Mouse (Mus musculus): ENCODE results near the gene Hipk2. TPM values are rescaled to one million over a fixed set of nuclear protein-coding genes. Genes with fewer than 3 reads are reported as not detected.

Hipk2 gene
- polyA plus RNA-seq, 1 experiment: 16.9 TPM

- H3K27ac ChIP-seq (ENCODE audit: control insufficient read depth, insufficient read depth, low read length): no peak overlapping the region
- no peak overlapping the region for H3K4me3 ChIP-seq (ENCODE audit: control insufficient read depth, insufficient read depth, low read length)
- H3K27me3 ChIP-seq (ENCODE audit: control insufficient read depth, insufficient read depth, low read length): no peaks in the 10 kb centered on the region
- TF ChIP-seq CTCF (IDR thresholded peaks at IDR 0.05; ENCODE audit: borderline replicate concordance, control insufficient read depth, extremely low read depth, insufficient read depth, low read length, poor library complexity) (no peak), POLR2A (IDR thresholded peaks at IDR 0.05; ENCODE audit: control insufficient read depth, extremely low read depth, insufficient read depth, low read length, poor library complexity) (no peak)
- DNase-seq: no peak
- 0 out of 2 replicates have a peak, but pooled peaks cover 3% of the 10 kb centered on the region for H3K4me1 ChIP-seq (replicated peaks; ENCODE audit: control insufficient read depth, insufficient read depth, low read length)
- H3K36me3 ChIP-seq (ENCODE audit: control insufficient read depth, insufficient read depth, low read length): no peaks in the 10 kb centered on the region
- WGBS: 40% methylated on average over 4 of the region's 4 CpGs
Measured at GRCm38 (mm10) chr6:38900073-38900472, 24.1 kb upstream of the Hipk2 start.

GRCm38 (mm10) chr6:38893615-38894014 is 17.6 kb upstream of the Hipk2 start:
- whole genome bisulfite sequencing: 95% methylated on average over 3 of the region's 3 CpGs

DNA sequence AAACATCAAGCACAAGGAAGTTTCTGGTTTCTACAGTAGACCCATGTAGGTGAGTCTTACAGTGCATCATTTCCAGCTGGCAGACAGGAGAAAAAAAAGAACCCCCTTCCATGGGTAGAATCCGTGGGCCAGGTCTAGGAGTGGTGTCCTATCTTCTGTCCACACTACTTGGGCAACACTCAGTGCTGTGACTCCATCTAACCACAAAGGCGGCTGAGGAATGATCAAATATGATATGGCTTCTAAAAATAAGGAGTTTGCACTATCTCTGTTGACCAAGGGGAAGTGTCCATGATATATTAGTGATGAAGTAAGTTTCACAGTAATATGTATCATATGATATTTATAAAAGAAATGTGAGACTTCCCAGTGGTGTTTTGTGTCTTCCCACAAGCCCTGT is 16.1 kb upstream of the Hipk2 start:
- Histone ChIP-seq H3K27me3 (ENCODE audit: control insufficient read depth, insufficient read depth, low read length) (no peaks in the 10 kb centered on the region), H3K4me1 (replicated peaks; ENCODE audit: control insufficient read depth, insufficient read depth, low read length) (no peaks in the 10 kb centered on the region), H3K4me3 (ENCODE audit: control insufficient read depth, insufficient read depth, low read length) (no peak overlapping the region), H3K27ac (ENCODE audit: control insufficient read depth, insufficient read depth, low read length) (no peak overlapping the region), H3K36me3 (ENCODE audit: control insufficient read depth, insufficient read depth, low read length) (no peaks in the 10 kb centered on the region)
- WGBS: 73% methylated on average over 2 of the region's 2 CpGs
- DNase-seq: no peak
- TF ChIP-seq POLR2A (IDR thresholded peaks at IDR 0.05; ENCODE audit: control insufficient read depth, extremely low read depth, insufficient read depth, low read length, poor library complexity): no peak

More at GRCm38 (mm10) chr6:38893615-38894014, 17.6 kb upstream of the Hipk2 start:
- no peak overlapping the region for H3K4me3 ChIP-seq (ENCODE audit: control insufficient read depth, insufficient read depth, low read length)
- no peaks in the 10 kb centered on the region for H3K36me3 ChIP-seq (ENCODE audit: control insufficient read depth, insufficient read depth, low read length)
- no peak overlapping the region for H3K27ac ChIP-seq (ENCODE audit: control insufficient read depth, insufficient read depth, low read length)
- H3K4me1 ChIP-seq (replicated peaks; ENCODE audit: control insufficient read depth, insufficient read depth, low read length): no peaks in the 10 kb centered on the region
- TF ChIP-seq POLR2A (IDR thresholded peaks at IDR 0.05; ENCODE audit: control insufficient read depth, extremely low read depth, insufficient read depth, low read length, poor library complexity): no peak
- H3K27me3 ChIP-seq (ENCODE audit: control insufficient read depth, insufficient read depth, low read length): no peaks in the 10 kb centered on the region
- DNase-seq: no peak

- Histone ChIP-seq H3K36me3 (ENCODE audit: control insufficient read depth, insufficient read depth, low read length) (no peaks in the 10 kb centered on the region), H3K27me3 (ENCODE audit: control insufficient read depth, insufficient read depth, low read length) (no peaks in the 10 kb centered on the region), H3K4me3 (ENCODE audit: control insufficient read depth, insufficient read depth, low read length) (no peak overlapping the region), H3K27ac (ENCODE audit: control insufficient read depth, insufficient read depth, low read length) (no peak overlapping the region), H3K4me1 (replicated peaks; ENCODE audit: control insufficient read depth, insufficient read depth, low read length) (no peaks in the 10 kb centered on the region)
- WGBS: 90% methylated on average over 6 of the region's 6 CpGs
- no peak for DNase-seq
- no peak for TF ChIP-seq POLR2A (IDR thresholded peaks at IDR 0.05; ENCODE audit: control insufficient read depth, extremely low read depth, insufficient read depth, low read length, poor library complexity)
- TF ChIP-seq CTCF (IDR thresholded peaks at IDR 0.05; ENCODE audit: borderline replicate concordance, control insufficient read depth, extremely low read depth, insufficient read depth, low read length, poor library complexity): no peak
Measured at GRCm38 (mm10) chr6:38889156-38889555, 13.2 kb upstream of the Hipk2 start.

- 92% methylated on average over 4 of the region's 4 CpGs for WGBS
Measured at GRCm38 (mm10) chr6:38887436-38887835, 11.5 kb upstream of the Hipk2 start.

DNA sequence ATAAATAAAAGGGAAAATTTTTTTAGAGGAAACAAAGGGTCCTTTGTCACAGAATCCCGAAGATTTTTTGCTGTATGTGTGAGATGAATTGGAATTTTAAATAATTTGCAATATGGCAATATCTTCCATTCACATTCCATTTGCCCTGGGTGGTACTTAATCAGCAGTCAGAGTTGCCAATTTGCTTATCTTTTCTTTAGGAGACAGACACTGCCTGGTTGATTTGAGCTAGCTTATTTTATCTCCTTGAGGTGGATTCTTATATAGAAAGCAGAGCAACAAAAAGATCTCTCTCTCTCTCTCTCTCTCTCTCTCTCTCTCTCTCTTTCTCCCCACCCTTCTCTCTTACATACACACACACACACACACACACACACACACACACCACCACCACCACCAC is 9.2 kb upstream of the Hipk2 start:
- Histone ChIP-seq H3K27ac (ENCODE audit: control insufficient read depth, insufficient read depth, low read length) (no peak overlapping the region), H3K4me1 (replicated peaks; ENCODE audit: control insufficient read depth, insufficient read depth, low read length) (no peaks in the 10 kb centered on the region), H3K4me3 (ENCODE audit: control insufficient read depth, insufficient read depth, low read length) (no peak overlapping the region), H3K36me3 (ENCODE audit: control insufficient read depth, insufficient read depth, low read length) (no peaks in the 10 kb centered on the region), H3K27me3 (ENCODE audit: control insufficient read depth, insufficient read depth, low read length) (no peaks in the 10 kb centered on the region)
- no peak for DNase-seq
- WGBS: 89% methylated on average over 1 of the region's 1 CpGs
- TF ChIP-seq CTCF (IDR thresholded peaks at IDR 0.05; ENCODE audit: borderline replicate concordance, control insufficient read depth, extremely low read depth, insufficient read depth, low read length, poor library complexity) (no peak), POLR2A (IDR thresholded peaks at IDR 0.05; ENCODE audit: control insufficient read depth, extremely low read depth, insufficient read depth, low read length, poor library complexity) (no peak)

More at GRCm38 (mm10) chr6:38887436-38887835, 11.5 kb upstream of the Hipk2 start:
- H3K27ac ChIP-seq (ENCODE audit: control insufficient read depth, insufficient read depth, low read length): no peak overlapping the region
- no peaks in the 10 kb centered on the region for H3K27me3 ChIP-seq (ENCODE audit: control insufficient read depth, insufficient read depth, low read length)
- no peaks in the 10 kb centered on the region for H3K36me3 ChIP-seq (ENCODE audit: control insufficient read depth, insufficient read depth, low read length)
- H3K4me1 ChIP-seq (replicated peaks; ENCODE audit: control insufficient read depth, insufficient read depth, low read length): no peaks in the 10 kb centered on the region
- no peak for DNase-seq
- no peak overlapping the region for H3K4me3 ChIP-seq (ENCODE audit: control insufficient read depth, insufficient read depth, low read length)
- TF ChIP-seq POLR2A (IDR thresholded peaks at IDR 0.05; ENCODE audit: control insufficient read depth, extremely low read depth, insufficient read depth, low read length, poor library complexity): no peak
- TF ChIP-seq CTCF (IDR thresholded peaks at IDR 0.05; ENCODE audit: borderline replicate concordance, control insufficient read depth, extremely low read depth, insufficient read depth, low read length, poor library complexity): no peak

DNA sequence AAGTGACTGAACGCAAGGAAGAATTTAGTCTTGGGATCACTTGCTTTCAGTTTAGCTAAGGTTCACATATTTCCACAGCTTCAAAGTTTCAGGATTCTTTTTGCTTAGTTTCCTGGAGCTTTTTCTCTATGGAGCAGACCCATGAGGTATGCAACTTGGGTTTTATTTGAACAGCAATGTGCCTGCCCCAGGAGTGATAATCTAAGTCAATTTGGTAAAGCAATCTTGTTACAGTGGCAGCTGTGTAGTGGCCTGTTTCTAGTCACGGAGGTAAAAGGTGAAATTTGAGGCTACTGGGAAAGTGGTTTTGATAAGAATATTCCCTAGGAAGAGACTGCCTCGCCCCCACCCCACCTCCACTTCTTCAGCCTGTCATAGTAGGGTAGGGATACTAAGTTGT is 8.5 kb upstream of the Hipk2 start:
- Histone ChIP-seq H3K27me3 (ENCODE audit: control insufficient read depth, insufficient read depth, low read length) (no peaks in the 10 kb centered on the region), H3K27ac (ENCODE audit: control insufficient read depth, insufficient read depth, low read length) (no peak overlapping the region), H3K36me3 (ENCODE audit: control insufficient read depth, insufficient read depth, low read length) (no peaks in the 10 kb centered on the region), H3K4me3 (ENCODE audit: control insufficient read depth, insufficient read depth, low read length) (no peak overlapping the region), H3K4me1 (replicated peaks; ENCODE audit: control insufficient read depth, insufficient read depth, low read length) (no peaks in the 10 kb centered on the region)
- DNase-seq: no peak
- 94% methylated on average over 3 of the region's 3 CpGs for WGBS
- no peak for TF ChIP-seq POLR2A (IDR thresholded peaks at IDR 0.05; ENCODE audit: control insufficient read depth, extremely low read depth, insufficient read depth, low read length, poor library complexity)
- TF ChIP-seq CTCF (IDR thresholded peaks at IDR 0.05; ENCODE audit: borderline replicate concordance, control insufficient read depth, extremely low read depth, insufficient read depth, low read length, poor library complexity): no peak

Measured in thymus, adult 2 months (tissue).